Mouse (Mus musculus) embryonic fibroblast, embryonic 13.5 days (primary cell): Measurements from ENCODE around the gene Adamts2.

ENCODE experiments used
- CTCF ChIP-seq: IDR thresholded peaks from 2 replicates; pipeline ENCODE4 v1.5.1; 2011; ENCODE audit warnings: mild to moderate bottlenecking, control low read depth, low read length, moderate library complexity, borderline replicate concordance; ENCODE audit not compliant: insufficient read depth
- POLR2A ChIP-seq: IDR thresholded peaks from 2 replicates; pipeline ENCODE4 v1.6.1; 2011; ENCODE audit warnings: low read depth, mild to moderate bottlenecking, control low read depth, low read length, moderate library complexity

GRCm38 (mm10) chr11:50611181-50611580 lies 9.3 kb downstream of the Adamts2 start:
- no peak for TF ChIP-seq CTCF
- no peak for TF ChIP-seq POLR2A
